Mouse (Mus musculus) neural tube, embryonic 10.5 days (tissue): Measurements from ENCODE around the gene Ccr7.

ENCODE experiments used
- DNase-seq: peaks from one replicate; pipeline ENCODE4 v3.0.0-alpha.2; 2017; ENCODE audit warnings: low spot score; ENCODE audit errors: extremely low spot score

Ccr7 gene

GRCm38 (mm10) chr11:99153767-99154753 lies 817 bp downstream of the Ccr7 start:
- DNase-seq: no peak

- DNase-seq: no peak
Observed at GRCm38 (mm10) chr11:99152323-99153144, 2.3 kb downstream of the Ccr7 start.

GRCm38 (mm10) chr11:99151333-99151930 lies 3.4 kb downstream of the Ccr7 start:
- DNase-seq: no peak

GRCm38 (mm10) chr11:99150889-99151288 lies 4.0 kb downstream of the Ccr7 start:
- DNase-seq: no peak

- peak; percentile 90 for DNase-seq
Observed at GRCm38 (mm10) chr11:99149898-99150757, 4.7 kb downstream of the Ccr7 start.

- peak; percentile 61 for DNase-seq
Observed at GRCm38 (mm10) chr11:99148896-99149703, 5.8 kb downstream of the Ccr7 start.

- no peak for DNase-seq
Observed at GRCm38 (mm10) chr11:99148400-99148799, 6.5 kb downstream of the Ccr7 start.

GRCm38 (mm10) chr11:99147920-99148289 lies 7.0 kb downstream of the Ccr7 start:
- peak; percentile 66 for DNase-seq

GRCm38 (mm10) chr11:99147041-99147919 lies 7.6 kb downstream of the Ccr7 start:
- peak; percentile 66 for DNase-seq

- no peak for DNase-seq
Observed at GRCm38 (mm10) chr11:99146558-99146957, 8.3 kb downstream of the Ccr7 start.

- DNase-seq: no peak
Observed at GRCm38 (mm10) chr11:99145765-99146164, 9.1 kb downstream of the Ccr7 start.

GRCm38 (mm10) chr11:99144940-99145339 lies 9.9 kb downstream of the Ccr7 start:
- DNase-seq: no peak

GRCm38 (mm10) chr11:99144456-99144855 lies 10.4 kb downstream of the Ccr7 start:
- no peak for DNase-seq

GRCm38 (mm10) chr11:99143123-99144082 lies 11.5 kb downstream of the Ccr7 start:
- DNase-seq: no peak

GRCm38 (mm10) chr11:99142493-99143095 lies 12.3 kb downstream of the Ccr7 start:
- no peak for DNase-seq

- DNase-seq: no peak
Observed at GRCm38 (mm10) chr11:99142046-99142445, 12.8 kb downstream of the Ccr7 start.

GRCm38 (mm10) chr11:99141600-99141999 lies 13.3 kb downstream of the Ccr7 start:
- no peak for DNase-seq
